15 mouse cellular contexts compared by ENCODE assay signal in the genomic region with DNA sequence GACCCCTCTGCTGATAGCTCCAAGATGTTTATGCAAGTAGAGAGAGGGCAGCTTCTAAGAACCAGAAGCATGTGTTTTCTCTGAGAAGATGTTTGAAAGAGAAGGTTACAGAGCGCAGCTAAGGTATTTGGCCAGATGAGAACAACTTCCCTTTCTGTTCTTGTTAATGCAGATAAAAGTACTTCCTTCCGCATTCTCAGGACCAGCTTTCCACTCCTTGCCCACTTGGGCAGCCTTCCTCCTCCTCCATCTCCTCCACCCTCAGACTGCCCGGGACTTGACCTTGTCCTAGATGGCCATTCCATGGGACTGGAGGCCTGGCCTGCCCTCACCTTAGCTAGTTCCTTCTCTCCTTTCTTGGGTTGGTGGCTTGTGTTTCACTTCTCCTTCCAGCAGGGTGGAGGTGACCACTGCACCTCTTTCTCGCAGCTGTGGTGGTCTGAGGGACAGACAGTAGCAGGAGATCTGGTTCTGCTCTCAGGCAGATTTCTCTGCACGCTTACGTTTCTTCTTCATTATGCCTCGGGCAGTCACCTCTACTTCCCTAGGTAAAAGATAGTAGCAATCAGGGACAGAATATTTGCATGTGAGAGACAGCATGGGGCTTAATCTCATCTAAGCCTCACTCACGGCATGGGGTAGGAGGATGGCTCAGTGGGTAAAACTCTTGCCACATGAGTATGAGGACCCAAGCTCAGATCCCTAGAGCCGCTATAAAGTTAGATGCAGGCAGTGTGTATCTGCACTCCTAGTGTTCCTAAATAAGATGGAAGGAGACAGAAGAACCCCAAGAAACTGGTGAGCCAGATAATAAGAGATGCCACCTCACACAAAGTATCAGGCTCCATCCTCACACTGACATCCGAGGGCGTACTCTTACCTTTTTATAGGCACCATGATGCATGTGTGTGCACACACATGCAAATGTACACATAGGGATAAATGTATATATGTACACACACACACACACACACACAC. TPM values are rescaled to one million over a fixed set of nuclear protein-coding genes. Genes with fewer than 3 reads are reported as not detected.
DNase-seq lines count a peak whose midpoint lies in the region; TF ChIP-seq lines count a peak whose summit lies in the region.
"Had no signal": no experiment of that assay in that cellular context is flagged by ENCODE, and none has a peak within 500 bp of the region (broad histone marks: within the 10 kb centered on the region; RNA-seq: fewer than 3 reads in every experiment).

No protein-coding gene starts in this region.

- H3K9ac ChIP-seq in MEL (ENCODE audit: control insufficient read depth, low read depth, low read length, poor library complexity, severe bottlenecking) = peak overlapping the region; percentile 72
- H3K9ac ChIP-seq: embryonic facial prominence, embryonic 12.5 days; limb, embryonic 15.5 days; liver, postnatal 0 days; midbrain, embryonic 13.5 days had no signal

- peak; percentile 73 to 81 for TF ChIP-seq EP300 in MEL (IDR thresholded peaks at IDR 0.05; ENCODE audit: low read depth in 1 of 2, low read length in 2 of 2)

- DNase-seq in A20 (ENCODE audit: low read depth, low spot score) = peak; percentile 95
- DNase-seq in MEL (ENCODE audit: low read depth, low spot score) = peak; percentile 89
- peak; percentile 69 for DNase-seq in lung, postnatal 36 days
- no peak for DNase-seq in gastrocnemius, adult 18-20 months (ENCODE audit: low spot score)
- DNase-seq in ovary, postnatal 10 days (ENCODE audit: low spot score) = no peak
- no peak for DNase-seq in right cerebral cortex, postnatal 25 days
- DNase-seq: gastrocnemius, postnatal 36 days; kidney, adult 9 months; liver, postnatal 0 days had no signal

- TF ChIP-seq POLR2A in MEL (IDR thresholded peaks at IDR 0.05; ENCODE audit: control insufficient read depth in 1 of 2, insufficient read depth in 1 of 2, low read depth in 1 of 2, low read length in 2 of 2, poor library complexity in 1 of 2) = peak in 1 of 2 experiments; percentile 67; a peak in 2 of 4 replicates
- no peak for TF ChIP-seq POLR2A in small intestine, adult 2 months (IDR thresholded peaks at IDR 0.05; ENCODE audit: low read depth, low read length)

- H3K27ac ChIP-seq in MEL (ENCODE audit: control insufficient read depth, low read depth, low read length) = peak overlapping the region; percentile 99
- H3K27ac ChIP-seq in small intestine, adult 2 months (ENCODE audit: insufficient read depth, low read depth, low read length) = peak overlapping the region; percentile 69
- H3K27ac ChIP-seq: embryonic facial prominence, embryonic 12.5 days; hindbrain, embryonic 10.5 days; limb, embryonic 15.5 days; midbrain, embryonic 13.5 days had no signal

- TF ChIP-seq CTCF in MEL (IDR thresholded peaks at IDR 0.05 in 2 of 3, conservative IDR thresholded peaks at IDR 0.05 in 1 of 3; ENCODE audit: control insufficient read depth in 1 of 3, insufficient read depth in 1 of 3, low read depth in 2 of 3, low read length in 3 of 3, poor library complexity in 1 of 3, severe bottlenecking in 1 of 3) = no peak
- no peak for TF ChIP-seq CTCF in small intestine, adult 2 months (IDR thresholded peaks at IDR 0.05; ENCODE audit: extremely low read depth, insufficient read length, insufficient replicate concordance, low read depth, low read length)

- no peaks in the 10 kb centered on the region for H3K9me3 ChIP-seq in MEL (replicated peaks; ENCODE audit: insufficient read depth, low read length)
- H3K9me3 ChIP-seq: embryonic facial prominence, embryonic 12.5 days; hindbrain, embryonic 10.5 days; limb, embryonic 15.5 days; midbrain, embryonic 13.5 days had no signal

- no peaks in the 10 kb centered on the region; the same call in 1 of the 2 replicates for H3K79me2 ChIP-seq in MEL (ENCODE audit: control insufficient read depth, insufficient read depth, low read length, poor library complexity)

- 88% methylated on average over 11 of the region's 11 CpGs for WGBS in small intestine, adult 2 months

- H3K36me3 ChIP-seq in MEL (ENCODE audit: control insufficient read depth in 1 of 2, insufficient read depth in 2 of 2, low read length in 2 of 2) = peaks cover 0 to 39% of the 10 kb centered on the region in 2 experiments; a peak in 2 of 4 replicates
- H3K36me3 ChIP-seq in small intestine, adult 2 months (ENCODE audit: control insufficient read depth, insufficient read depth, low read length) = no peaks in the 10 kb centered on the region
- H3K36me3 ChIP-seq: embryonic facial prominence, embryonic 12.5 days; hindbrain, embryonic 10.5 days; limb, embryonic 15.5 days; midbrain, embryonic 13.5 days had no signal

- no peaks in the 10 kb centered on the region for H3K27me3 ChIP-seq in MEL (ENCODE audit: control insufficient read depth in 1 of 2, insufficient read depth in 2 of 2, low read length in 2 of 2)
- H3K27me3 ChIP-seq in small intestine, adult 2 months (ENCODE audit: control insufficient read depth, insufficient read depth, low read length) = no peaks in the 10 kb centered on the region
- H3K27me3 ChIP-seq: embryonic facial prominence, embryonic 12.5 days; limb, embryonic 15.5 days; Patski had no signal

- H3K4me3 ChIP-seq in MEL (ENCODE audit: control insufficient read depth in 1 of 2, insufficient read depth in 1 of 2, low read depth in 2 of 2, low read length in 2 of 2) = peak overlapping the region; percentile 33 to 43
- no peak overlapping the region for H3K4me3 ChIP-seq in small intestine, adult 2 months (ENCODE audit: low read depth, low read length)
- H3K4me3 ChIP-seq: embryonic facial prominence, embryonic 12.5 days; hindbrain, embryonic 10.5 days; limb, embryonic 15.5 days; midbrain, embryonic 13.5 days had no signal

- H3K4me1 ChIP-seq in MEL (ENCODE audit: control insufficient read depth in 1 of 2, insufficient read depth in 2 of 2, low read length in 2 of 2) = peaks cover 9 to 58% of the 10 kb centered on the region in 2 experiments
- H3K4me1 ChIP-seq in small intestine, adult 2 months (ENCODE audit: control insufficient read depth, insufficient read depth, insufficient read length, low read length) = no peaks in the 10 kb centered on the region; the same call in 1 of the 2 replicates

- no peak for TF ChIP-seq RAD21 in MEL (IDR thresholded peaks at IDR 0.05; ENCODE audit: low read depth, low read length)

TF ChIP-seq in MEL, 35 proteins besides CTCF, POLR2A, EP300 and RAD21:
- TF ChIP-seq NRF1 (IDR thresholded peaks at IDR 0.05; ENCODE audit: insufficient read depth, low read depth, low read length, poor library complexity, severe bottlenecking) (0 out of 2 replicates have a peak, but pooled peaks have one; percentile 7), MYC (IDR thresholded peaks at IDR 0.05; ENCODE audit: low read depth, low read length) (peak; percentile 4; the same call in 1 of the 2 replicates), NELFE (IDR thresholded peaks at IDR 0.05; ENCODE audit: low read depth, low read length) (peak; percentile 56; the same call in 1 of the 2 replicates), USF2 (IDR thresholded peaks at IDR 0.05; ENCODE audit: borderline replicate concordance in 1 of 2, insufficient read depth in 1 of 2, low read depth in 1 of 2, low read length in 2 of 2) (no peak), E2F4 (IDR thresholded peaks at IDR 0.05; ENCODE audit: borderline replicate concordance, low read depth, low read length) (no peak), ETS1 (IDR thresholded peaks at IDR 0.05; ENCODE audit: low read depth, low read length) (peak; percentile 72), JUND (IDR thresholded peaks at IDR 0.05; ENCODE audit: low read depth, low read length) (0 out of 2 replicates have a peak, but pooled peaks have one; percentile 15), GATA1 (IDR thresholded peaks at IDR 0.05; ENCODE audit: low read depth, low read length) (peak; percentile 68), MYB (IDR thresholded peaks at IDR 0.05; ENCODE audit: low read depth, low read length) (no peak), TCF12 (IDR thresholded peaks at IDR 0.05; ENCODE audit: low read depth, low read length) (peak; percentile 42), MAZ (IDR thresholded peaks at IDR 0.05; ENCODE audit: low read depth, low read length) (0 out of 2 replicates have a peak, but pooled peaks have one; percentile 3), TBP (IDR thresholded peaks at IDR 0.05; ENCODE audit: low read depth, low read length) (peak; percentile 86), BHLHE40 (IDR thresholded peaks at IDR 0.05; ENCODE audit: borderline replicate concordance, low read depth, low read length) (peak; percentile 30; the same call in 1 of the 2 replicates), SIN3A (IDR thresholded peaks at IDR 0.05; ENCODE audit: low read length) (no peak; the same call in 1 of the 2 replicates)
TF ChIP-seq in MEL: peak in this region for 10.

RNA-seq across cellular contexts. Expression of a gene that starts 35.7 kb away (rescaled TPM):
- total RNA-seq in MEL (2012; rRNA removed) = 15.8 and 15.9 TPM in 2 replicates
- 10 to 100 TPM in 1 of 2 experiments, not detected in 1; 21.6 TPM for polyA plus RNA-seq in MEL (2012; ENCODE audit: insufficient read depth in 1 of 2, insufficient read length in 2 of 2, low read depth in 1 of 2, low replicate concordance in 2 of 2, missing spikeins in 1 of 2)
- polyA plus RNA-seq in small intestine, adult 2 months (2012; rRNA removed) = 10.7 and 22.2 TPM in 2 replicates
- 10 to 100 TPM; 70.0 to 98.6 TPM for total RNA-seq in gastrocnemius, adult 18-20 months (2021)

Comparison
In these comparisons a context has a peak if more than half of its experiments do, and no peak if none do; other contexts are left out.
1. DNase-seq: peak in A20 (single experiment), MEL (single experiment) and lung, postnatal 36 days (single experiment); none in gastrocnemius, adult 18-20 months (single experiment), ovary, postnatal 10 days (single experiment) and right cerebral cortex, postnatal 25 days (single experiment).